Mouse (Mus musculus) naive thymus-derived CD4-positive, alpha-beta T cell, adult 5 months (primary cell): ENCODE results near the gene Bbof1. TPM values are rescaled to one million over a fixed set of nuclear protein-coding genes. Genes with fewer than 3 reads are reported as not detected.

Source experiments
- polyA plus RNA-seq: library from polyadenylated mRNA; unstranded; fragments of 100-300 nt; shearing (Covaris generic); gene quantifications from one replicate; pipeline ENCODE4 v1.2.1, GENCODE M21; 2017

Bbof1 gene
- 2.0 TPM for polyA plus RNA-seq

GRCm38 (mm10) chr12:84408819-84409507 lies at the start of gene Bbof1, which contains the start of gene Entpd5:
Gene Bbof1, plus strand, starts transcription at chr12:84409071.
Gene Entpd5, minus strand, starts transcription at chr12:84409029.

GRCm38 (mm10) chr12:84361555-84362489 lies 47.0 kb upstream of the Bbof1 start, which contains the start of the genes Coq6 and Fam161b:
Gene Coq6, plus strand, starts transcription at chr12:84361657.
Gene Fam161b, minus strand, starts transcription at chr12:84361833.

GRCm38 (mm10) chr12:84416834-84417604 lies 8.1 kb downstream of the Bbof1 start, which contains the start of gene Rnf113a2:
Gene Rnf113a2, plus strand, starts transcription at chr12:84417196.

GRCm38 (mm10) chr12:84450718-84451646 lies 42.1 kb downstream of the Bbof1 start, which contains the start of the genes Aldh6a1 and Lin52:
Gene Aldh6a1, minus strand, starts transcription at chr12:84451004.
Gene Lin52, plus strand, starts transcription at chr12:84451422.

Other genes starting within 250 kb of the Bbof1 start
- gene Elmsan1, start 190.2 kb upstream of the Bbof1 start, polyA plus RNA-seq: 168 TPM
- gene Ptgr2, start 123.8 kb upstream of the Bbof1 start, polyA plus RNA-seq: 15.8 TPM
- gene Zfp410, start 92.2 kb upstream of the Bbof1 start, polyA plus RNA-seq: 73.0 TPM
- gene Coq6, start 47.4 kb upstream of the Bbof1 start, polyA plus RNA-seq: 20.6 TPM
- 1.5 TPM for gene Fam161b, start 47.2 kb upstream of the Bbof1 start, polyA plus RNA-seq
- 63.8 TPM for gene Entpd5, start within 50 bp of the Bbof1 start, polyA plus RNA-seq
- gene Rnf113a2, start 8.1 kb downstream of the Bbof1 start, polyA plus RNA-seq: 35.5 TPM
- 24.0 TPM for gene Aldh6a1, start 41.9 kb downstream of the Bbof1 start, polyA plus RNA-seq
- 30.2 TPM for gene Lin52, start 42.4 kb downstream of the Bbof1 start, polyA plus RNA-seq
- gene Vsx2, start 160.7 kb downstream of the Bbof1 start, polyA plus RNA-seq: not detected
- gene Abcd4, start 208.3 kb downstream of the Bbof1 start, polyA plus RNA-seq: 20.3 TPM
- not detected for gene Vrtn, start 231.9 kb downstream of the Bbof1 start, polyA plus RNA-seq